Mouse (Mus musculus) bone marrow macrophage, adult 2 months (primary cell): Measurements from ENCODE around the gene Spsb1.

ENCODE experiments used
- CTCF ChIP-seq: IDR thresholded peaks from 2 replicates; pipeline ENCODE4 v1.5.1; 2012; ENCODE audit warnings: low read depth, mild to moderate bottlenecking, low read length, moderate library complexity
- POLR2A ChIP-seq: IDR thresholded peaks from 2 replicates; pipeline ENCODE4 v1.6.1; 2012; ENCODE audit warnings: mild to moderate bottlenecking, low read depth, low read length, borderline replicate concordance

DNA sequence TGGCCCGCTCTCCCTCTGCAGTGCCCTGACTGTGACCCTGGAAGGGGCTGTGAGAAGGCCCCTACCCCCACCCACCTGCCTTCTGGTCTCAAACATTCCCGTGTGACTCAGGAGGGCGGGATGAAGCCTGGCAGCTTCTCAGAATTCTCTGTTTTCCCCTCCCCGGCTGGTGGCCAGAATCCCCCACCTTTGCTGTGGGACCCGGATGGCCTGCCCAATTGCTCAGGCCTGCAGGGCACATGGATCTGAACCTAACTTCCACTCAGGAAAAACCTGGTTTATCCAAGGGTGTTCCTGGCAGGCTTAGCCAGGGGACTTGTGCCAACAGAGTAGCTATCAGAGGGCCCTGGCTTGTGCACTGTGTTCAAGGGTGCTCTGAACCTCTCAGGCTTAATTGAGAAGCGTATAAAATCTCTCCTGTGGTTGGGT is 76.8 kb downstream of the Spsb1 start:
- TF ChIP-seq CTCF (no peak), POLR2A (no peak)
